Mouse (Mus musculus) yolk sac, embryonic 10.5 days (tissue): ENCODE results near the gene Ern1.

Experiments used
- DNase-seq: peaks from one replicate; pipeline ENCODE4 v3.0.0-alpha.2; 2017; ENCODE audit warnings: low spot score

Gene Ern1

GRCm38 (mm10) chr11:106387791-106388216 lies 99.8 kb downstream of the Ern1 start, which contains the start of gene Icam2:
Icam2 (minus strand) TSS chr11:106388075.
- DNase-seq = no peak

DNA sequence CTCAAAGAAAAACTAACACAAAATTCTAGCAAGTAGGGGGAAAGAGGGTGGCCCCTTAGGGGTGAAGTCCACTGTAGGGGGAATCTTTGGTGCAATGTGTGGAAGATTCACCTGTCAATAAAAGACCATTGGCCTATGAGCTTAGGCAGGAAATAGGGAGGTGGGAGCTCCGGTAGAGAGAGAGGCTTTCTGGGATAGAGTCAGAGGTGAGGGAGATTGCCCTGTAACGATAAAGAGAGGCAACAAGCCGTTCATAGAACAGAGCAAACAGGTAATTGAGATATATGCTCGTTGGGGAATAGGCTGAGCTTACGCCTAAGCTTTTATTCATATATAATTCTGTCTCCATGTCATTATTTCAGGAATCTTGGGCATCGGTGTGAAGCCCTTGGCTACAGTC lies 100.6 kb downstream of the Ern1 start:
- no peak for DNase-seq

DNA sequence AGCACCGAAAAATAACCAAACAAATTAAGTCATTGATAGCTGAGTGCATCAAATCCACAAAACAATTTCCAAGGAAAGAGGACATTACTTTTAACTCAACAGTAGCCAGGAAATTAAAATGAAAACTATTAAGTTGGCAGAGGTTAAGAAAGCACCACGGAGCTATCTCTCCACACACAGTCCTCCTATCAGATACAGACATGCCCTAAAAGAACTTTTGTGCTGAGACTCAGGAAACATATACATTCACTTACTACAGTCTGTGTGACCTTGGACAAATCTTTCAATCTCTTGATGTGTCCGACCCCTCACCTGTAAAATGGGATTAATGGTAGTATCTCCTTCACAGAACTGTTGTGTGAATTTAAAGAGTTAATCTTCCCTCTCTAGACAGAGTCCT lies 101.2 kb downstream of the Ern1 start:
- DNase-seq = no peak

DNA sequence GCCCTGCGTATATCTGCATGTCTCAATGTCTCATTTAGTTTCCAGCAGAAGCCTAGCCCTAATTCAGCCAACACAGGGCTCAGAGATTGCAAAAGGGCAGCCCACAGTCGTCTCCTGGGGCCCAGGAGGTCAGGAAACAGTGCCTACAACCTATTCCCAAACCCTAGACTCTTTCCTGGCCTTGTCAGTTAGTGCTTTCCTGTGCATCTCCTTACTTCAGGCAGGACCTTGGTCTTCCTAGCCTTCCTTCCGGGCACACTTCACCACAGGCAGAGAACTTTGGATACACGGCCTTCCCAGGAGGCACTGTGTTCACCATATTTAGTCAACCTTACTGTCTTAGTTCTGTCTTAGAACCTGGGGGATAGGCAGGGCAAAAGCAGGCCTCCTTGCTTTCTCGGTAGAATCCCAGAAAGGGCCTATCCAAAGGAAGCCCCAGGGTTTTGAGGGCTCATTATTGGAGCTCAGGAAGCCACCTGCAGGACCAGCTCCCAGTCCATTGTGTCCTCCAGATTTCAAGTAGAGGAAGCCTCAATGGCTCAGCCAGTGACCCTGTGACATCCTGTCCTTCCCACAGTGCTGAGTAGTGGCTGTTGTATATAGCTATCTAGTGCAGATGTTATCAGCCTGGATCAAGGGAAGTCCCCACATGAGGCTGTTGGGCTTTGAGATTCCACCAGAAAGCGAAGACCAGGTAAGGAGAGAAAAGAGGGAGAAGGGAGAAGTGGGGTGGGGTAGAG lies 104.4 kb downstream of the Ern1 start:
- DNase-seq = no peak

DNA sequence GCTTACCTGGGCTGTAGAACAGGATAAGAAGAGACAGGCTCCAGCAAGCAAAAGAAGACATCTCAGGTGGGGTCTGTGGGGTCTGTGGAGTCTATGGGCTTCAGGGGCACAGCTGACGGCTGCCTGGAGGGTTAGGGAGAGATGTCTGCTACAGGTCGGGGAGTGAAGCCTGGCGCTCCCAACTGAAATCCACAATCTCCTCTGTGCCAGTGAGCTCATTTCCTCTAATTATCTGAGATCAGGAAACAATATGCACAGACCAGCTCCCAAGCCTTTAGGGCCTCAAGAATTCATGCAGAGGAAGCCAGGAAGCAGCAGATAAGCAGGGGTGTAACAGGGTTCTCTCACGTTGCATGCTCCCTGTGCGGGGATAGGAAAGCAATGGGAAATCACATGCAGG lies 105.2 kb downstream of the Ern1 start:
- no peak for DNase-seq

- DNase-seq = no peak
Measured at GRCm38 (mm10) chr11:106381883-106382282, 105.8 kb downstream of the Ern1 start.

- no peak for DNase-seq
Measured at GRCm38 (mm10) chr11:106381011-106381410, 106.6 kb downstream of the Ern1 start.

DNA sequence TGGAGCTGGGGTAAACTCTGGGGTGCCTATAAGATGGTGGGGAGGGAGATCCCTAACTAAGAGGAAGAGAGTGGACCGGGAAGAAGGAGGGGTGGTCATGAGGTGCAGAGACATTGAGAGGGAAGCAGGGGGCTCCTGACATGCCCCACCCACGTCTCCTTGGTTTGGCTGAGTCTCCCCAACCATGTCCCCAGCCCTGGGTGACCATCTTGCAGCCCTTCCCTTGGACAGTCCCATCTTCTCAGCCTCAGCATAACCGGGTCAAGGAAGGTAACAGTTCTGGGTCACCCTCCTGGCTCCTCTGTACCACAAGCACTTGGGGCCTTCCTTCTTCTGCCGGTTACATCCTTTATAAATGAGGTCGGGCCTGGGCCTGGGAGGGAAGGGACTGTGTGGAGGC lies 112.7 kb downstream of the Ern1 start:
- no peak for DNase-seq

DNA sequence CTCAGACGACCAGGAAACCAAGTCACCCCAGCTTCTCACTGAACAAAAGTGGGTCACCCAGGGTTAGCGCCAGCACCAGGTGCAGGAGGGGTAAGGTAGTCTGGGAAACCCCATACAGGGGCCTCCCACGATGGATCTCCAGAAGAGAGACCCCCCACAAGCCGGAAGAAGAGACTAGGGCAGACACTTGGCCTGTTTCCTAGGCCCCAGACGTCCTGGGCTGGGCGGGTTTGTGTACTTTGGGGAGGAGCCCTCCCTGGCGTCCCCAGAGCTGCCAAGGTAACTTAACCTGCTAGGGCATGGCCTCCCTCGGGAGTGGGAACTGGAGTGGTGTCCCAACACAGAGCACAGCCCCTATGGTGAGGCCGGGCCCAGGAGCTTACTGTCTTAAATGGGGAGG lies 113.1 kb downstream of the Ern1 start:
- no peak for DNase-seq

DNA sequence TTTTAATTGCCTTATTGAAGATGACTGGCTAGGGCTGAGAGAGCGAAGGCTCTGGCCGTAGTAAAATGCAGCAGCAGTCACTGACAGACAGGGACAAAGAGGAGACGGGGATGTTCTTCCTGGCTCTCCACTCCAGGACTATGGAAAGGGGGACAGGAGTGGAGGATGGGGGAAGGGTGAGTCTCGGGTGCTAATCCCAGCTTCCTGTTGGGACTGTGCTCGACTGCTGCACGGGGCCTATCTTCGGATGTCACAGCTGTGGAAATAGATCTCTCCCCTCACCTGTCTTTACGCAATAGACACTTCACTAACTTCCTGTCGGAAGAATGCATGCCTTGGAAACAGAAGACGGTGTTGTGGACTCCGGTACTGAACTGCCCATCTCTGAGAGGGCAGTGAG lies 113.7 kb downstream of the Ern1 start:
- DNase-seq = no peak

GRCm38 (mm10) chr11:106366316-106366715 lies 121.3 kb downstream of the Ern1 start:
- DNase-seq = peak; percentile 59

- DNase-seq = no peak
Measured at GRCm38 (mm10) chr11:106365366-106365765, 122.3 kb downstream of the Ern1 start, which contains the start of gene Prr29. Prr29 (plus strand) TSS chr11:106365472.

GRCm38 (mm10) chr11:106364712-106365111 lies 122.9 kb downstream of the Ern1 start:
- no peak for DNase-seq

DNA sequence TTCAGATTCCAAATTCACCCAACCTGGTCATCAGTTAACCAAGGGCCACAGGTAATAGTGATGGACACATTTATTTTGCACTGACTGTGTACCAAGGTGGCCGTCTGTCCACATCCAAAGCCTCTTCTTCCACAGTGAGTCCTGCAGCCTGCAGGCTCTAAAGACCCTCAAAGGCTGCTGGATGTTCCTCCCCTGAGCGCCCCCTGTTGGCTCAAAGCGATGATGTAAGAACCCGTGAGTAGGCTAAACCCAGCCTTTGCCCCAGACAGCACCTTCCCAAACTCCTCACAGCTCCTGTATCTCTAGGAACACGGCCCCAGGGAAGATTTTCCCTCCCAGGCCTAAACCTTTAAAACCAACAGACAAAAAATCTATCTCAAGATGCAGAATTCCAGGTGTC lies 128.3 kb downstream of the Ern1 start:
- DNase-seq = no peak

- DNase-seq = no peak
Measured at GRCm38 (mm10) chr11:106355382-106356128, 132.1 kb downstream of the Ern1 start.

GRCm38 (mm10) chr11:106354181-106354580 lies 133.5 kb downstream of the Ern1 start:
- no peak for DNase-seq

GRCm38 (mm10) chr11:106353188-106353587 lies 134.5 kb downstream of the Ern1 start, which contains the start of gene Scn4a:
Scn4a (minus strand) TSS chr11:106353288.
- no peak for DNase-seq

GRCm38 (mm10) chr11:106351941-106352340 lies 135.7 kb downstream of the Ern1 start:
- no peak for DNase-seq

- no peak for DNase-seq
Measured at GRCm38 (mm10) chr11:106351253-106351652, 136.4 kb downstream of the Ern1 start.

DNA sequence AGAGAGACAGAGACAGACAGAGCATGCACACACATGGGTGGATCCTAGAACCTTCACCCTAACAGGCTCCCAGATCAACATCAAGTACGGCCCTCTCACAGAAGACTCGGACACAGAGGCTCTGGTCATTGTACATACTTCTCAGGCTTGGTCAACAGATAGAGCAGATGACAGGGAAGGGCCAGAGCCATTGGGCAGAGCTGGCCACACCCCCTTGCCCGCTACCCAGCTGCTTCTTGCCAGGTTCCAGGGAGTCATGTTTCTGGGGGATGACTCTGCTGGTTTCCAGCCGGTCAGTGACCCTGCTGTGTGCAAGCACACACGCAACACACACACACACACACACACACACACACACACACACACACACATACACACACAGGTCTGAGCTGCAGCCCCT lies 136.8 kb downstream of the Ern1 start:
- DNase-seq = no peak

DNA sequence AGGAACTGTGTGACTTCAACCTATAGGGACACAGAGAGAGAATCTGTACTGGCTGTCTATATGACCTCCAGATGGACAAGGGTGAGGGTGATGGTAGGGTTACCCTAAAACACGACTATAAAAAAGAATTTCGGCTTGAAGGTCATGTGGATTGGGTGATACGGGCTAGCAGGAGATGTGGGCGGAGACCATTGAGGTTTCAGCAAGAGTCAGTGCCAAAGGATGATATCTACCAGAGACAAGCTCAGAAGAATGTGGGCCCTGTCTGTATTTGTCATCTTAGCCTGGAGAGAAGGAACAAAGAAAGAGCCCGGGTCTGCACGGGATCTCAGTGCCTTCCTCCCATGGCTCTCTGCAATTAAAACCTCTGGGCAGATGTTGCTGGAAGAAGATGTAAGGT lies 137.9 kb downstream of the Ern1 start:
- no peak for DNase-seq

DNA sequence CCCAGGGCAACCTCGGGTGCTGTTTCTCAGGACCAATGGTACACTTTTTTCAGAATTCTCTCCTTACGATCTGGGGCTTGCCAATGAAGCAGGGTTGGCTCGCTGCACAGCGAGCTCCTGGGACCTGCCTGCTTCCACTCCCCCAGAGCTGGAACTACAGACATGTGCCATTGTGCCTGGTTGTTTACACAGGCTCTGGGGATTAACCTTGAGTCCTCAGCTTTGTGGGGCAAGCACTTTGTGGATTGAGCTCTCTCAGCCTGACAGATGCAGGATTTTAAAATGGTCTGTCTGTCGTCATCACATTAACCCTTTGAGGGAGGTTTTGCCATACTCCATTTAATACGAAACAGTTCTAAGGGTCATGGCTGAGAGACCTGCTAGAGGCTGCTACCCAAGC lies 142.7 kb downstream of the Ern1 start:
- no peak for DNase-seq
